Mouse (Mus musculus) cerebellum, adult 11 months (tissue): ENCODE measurements around the gene Loxl1.
"Not testable (repeated sequence)": the region's sequence is repeated elsewhere in the genome, so short reads cannot be mapped to it uniquely, and the experiment has no call there.

ENCODE experiments used
- DNase-seq: peaks from one replicate; pipeline ENCODE4 v3.0.0; 2022

Loxl1 gene

GRCm38 (mm10) chr9:58275797-58276196 lies 37.2 kb downstream of the Loxl1 start:
- no peak for DNase-seq

GRCm38 (mm10) chr9:58275115-58275774 lies 37.7 kb downstream of the Loxl1 start:
- DNase-seq: no peak

GRCm38 (mm10) chr9:58274626-58275025 lies 38.4 kb downstream of the Loxl1 start:
- DNase-seq: no peak

- no peak for DNase-seq
Observed at GRCm38 (mm10) chr9:58274101-58274604, 38.8 kb downstream of the Loxl1 start.

DNA sequence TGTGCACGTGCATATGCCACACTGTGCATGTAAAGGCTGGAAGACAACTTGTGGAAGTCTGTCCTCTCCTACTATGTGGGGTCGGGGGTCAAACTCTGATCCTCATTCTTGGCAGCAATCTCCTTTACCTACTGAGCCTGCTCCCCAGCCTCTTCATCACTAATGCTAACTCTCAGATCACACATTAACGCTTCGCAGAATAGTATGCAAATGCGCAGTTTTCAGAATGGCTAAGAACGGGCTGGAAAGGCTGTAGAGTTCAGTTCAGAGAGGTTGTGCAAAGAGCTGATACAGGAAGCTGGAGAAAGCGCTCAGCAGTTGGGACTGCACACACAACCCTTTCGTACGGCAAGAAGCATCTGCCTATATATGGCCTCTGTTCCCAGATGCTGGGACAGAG lies 40.1 kb downstream of the Loxl1 start:
- DNase-seq: no peak

DNA sequence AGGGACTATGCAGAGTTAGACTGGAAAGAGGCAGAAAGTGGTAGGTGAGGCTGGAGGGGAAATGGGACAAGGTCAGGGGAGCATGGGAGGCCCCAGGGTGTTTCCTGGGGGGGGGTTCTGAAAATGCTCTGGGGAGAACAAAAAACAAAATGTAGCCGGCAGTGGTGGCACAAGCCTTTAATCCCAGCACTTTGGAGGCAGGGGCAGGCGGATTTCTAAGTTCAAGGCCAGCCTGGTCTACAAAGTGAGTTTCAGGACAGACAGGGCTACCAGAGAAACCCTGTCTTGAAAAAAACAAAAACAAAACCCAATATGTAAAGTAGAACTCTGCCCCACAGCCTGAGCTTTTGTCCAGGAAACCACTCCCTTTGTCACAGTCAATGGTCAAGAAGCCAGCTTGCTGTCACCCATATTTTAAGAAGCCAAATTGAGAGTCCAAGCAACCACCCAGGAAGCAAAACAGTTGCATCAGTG lies 40.9 kb downstream of the Loxl1 start:
- DNase-seq: no peak

- DNase-seq: not testable (repeated sequence)
Observed at GRCm38 (mm10) chr9:58271551-58271950, 41.4 kb downstream of the Loxl1 start.

- no peak for DNase-seq
Observed at GRCm38 (mm10) chr9:58271109-58271508, 41.9 kb downstream of the Loxl1 start.

DNA sequence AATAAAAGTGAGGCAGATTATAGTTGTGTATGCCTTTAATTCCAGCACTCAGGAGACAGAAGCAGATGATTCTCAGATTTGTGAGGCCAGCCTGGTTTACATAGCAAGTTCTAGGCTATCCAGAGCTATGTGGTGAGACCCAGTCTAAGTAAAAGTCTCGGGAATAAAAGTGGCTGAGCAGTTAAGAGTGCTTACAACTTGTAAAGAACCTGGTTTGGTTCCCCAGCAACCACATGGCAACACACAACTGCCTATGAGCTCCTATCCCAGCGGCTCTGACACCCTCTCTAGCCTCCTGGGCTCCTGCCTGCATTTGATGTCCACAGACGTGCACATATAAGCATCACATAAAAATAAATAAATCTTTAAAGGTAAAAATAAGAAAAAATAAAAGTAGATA lies 42.9 kb downstream of the Loxl1 start:
- no peak for DNase-seq

GRCm38 (mm10) chr9:58268384-58269313 lies 44.3 kb downstream of the Loxl1 start:
- DNase-seq: no peak

DNA sequence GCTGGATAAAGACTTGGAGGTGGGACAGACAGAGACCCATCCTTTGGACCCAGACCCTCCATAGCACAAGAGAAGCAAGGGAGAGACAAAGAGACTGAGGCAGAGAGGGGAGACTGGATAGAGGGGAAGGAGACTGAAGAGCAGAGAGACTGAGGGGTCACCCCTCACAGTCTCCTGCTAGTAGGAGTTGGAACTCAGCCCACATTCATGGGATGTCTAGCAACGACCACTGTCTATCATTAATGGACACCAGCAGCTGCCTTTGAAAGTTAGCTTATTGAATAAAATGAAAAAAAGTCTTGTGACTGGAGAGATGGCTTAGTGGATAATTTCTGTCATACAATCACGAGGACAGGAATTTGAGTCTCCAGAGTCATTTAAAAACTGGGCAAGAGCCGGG lies 45.9 kb downstream of the Loxl1 start:
- DNase-seq: no peak

DNA sequence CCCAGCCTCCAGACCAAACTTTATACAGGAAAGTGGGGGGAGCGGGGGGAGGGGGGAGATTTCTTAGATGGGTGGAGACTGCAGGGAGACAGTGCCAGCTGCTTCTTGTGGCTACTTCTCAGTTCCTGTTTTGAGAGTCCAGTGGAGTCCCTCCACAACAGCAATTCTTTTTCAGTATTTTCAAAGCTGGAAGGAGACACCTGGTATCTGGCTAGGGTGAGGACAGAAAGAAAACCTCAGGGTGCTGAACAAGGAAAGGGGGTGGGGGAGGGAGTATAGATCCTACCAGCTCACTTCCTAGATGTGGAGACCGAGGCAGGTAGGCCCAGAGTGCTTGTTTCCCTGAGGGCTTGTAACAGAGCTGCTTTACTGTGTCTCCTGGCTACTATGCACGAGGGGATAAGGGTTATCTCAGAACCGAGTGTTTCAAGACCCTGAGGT lies 46.4 kb downstream of the Loxl1 start:
- DNase-seq: no peak

DNA sequence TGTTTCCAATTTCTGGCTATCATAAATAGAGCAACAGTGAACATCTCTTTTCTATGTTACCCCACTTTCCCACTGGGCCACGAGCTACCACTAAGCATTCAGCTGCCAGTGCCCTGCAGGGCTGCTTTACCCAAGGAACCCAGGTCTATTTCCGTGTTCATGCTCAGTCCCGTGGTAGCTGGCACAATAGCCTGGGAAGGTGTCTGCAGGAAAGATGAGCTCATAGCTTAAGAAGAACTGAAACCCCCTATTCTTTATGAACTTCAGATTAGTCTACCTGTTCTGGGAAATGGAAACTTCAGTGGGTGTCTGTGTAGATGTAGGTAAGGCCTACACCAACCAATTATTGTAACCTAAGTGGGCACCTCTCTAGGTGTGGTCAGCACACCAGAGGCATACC lies 47.6 kb downstream of the Loxl1 start:
- DNase-seq: no peak

GRCm38 (mm10) chr9:58262507-58262906 lies 50.5 kb downstream of the Loxl1 start:
- no peak for DNase-seq

DNA sequence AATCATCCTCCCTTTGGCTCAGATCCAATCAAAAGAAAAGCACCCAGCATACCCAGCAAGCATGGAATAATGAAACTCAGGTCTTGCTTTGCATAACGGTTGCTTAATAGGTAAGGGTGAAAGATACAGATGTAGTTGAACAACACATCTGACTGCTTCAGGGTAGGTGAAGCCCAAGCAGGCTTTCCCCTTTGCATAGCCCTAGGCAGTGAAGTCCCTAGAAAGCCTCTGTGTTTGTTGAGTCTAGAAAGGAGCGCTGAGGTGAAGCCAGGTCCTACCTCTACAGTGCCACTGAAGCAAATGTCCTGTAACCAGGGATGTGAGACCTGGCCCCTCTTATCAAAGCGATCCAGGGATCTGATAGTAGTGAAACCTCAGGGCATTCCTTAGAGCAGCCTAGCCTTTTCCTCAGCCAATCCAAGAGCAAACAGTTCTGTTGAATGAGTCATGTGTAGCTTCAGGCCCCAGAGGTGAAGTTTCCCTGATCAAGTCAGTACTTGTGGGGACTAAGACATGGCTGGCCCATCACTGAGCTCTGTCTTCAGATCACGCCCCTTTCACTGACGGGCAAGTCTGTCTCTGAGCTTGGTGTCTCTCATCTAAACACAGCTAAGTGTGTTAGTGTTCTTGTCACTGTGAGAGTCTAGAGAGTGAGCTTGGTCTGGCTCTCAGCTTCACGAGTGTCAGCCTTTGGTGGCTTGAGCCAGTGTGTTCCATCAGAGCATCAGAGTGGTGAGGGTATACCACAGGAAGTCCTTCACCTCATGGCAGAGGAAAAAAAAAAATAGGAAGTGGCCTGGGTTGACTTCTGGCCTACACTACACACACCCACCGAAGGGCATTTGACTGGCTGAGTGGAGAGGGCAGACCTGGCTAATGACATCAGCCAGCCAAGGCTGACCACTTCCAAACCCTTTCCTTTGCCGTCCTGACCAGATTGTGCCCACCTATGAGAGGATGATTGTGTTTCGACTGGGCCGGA lies 57.0 kb downstream of the Loxl1 start:
- DNase-seq: no peak

DNA sequence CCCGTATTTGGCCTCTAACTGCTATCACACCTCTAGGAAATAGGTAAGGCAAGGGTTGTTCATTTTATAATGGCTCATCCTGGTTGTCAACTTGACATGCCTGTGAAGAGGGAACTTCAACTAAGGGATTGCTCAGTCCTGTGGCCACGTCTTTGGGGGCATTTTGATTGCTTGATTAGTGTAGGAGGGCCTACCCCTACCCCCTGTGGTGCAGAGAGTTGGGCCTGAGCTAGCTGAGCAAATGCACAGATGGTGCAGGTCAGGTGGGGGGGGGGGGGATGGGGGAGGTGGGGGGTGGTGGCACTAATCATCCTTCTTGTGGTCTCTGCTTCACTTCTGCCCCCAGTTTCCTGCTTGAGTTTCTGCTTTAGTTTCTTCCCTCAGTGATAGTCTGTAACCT lies 57.9 kb downstream of the Loxl1 start:
- DNase-seq: no peak

DNA sequence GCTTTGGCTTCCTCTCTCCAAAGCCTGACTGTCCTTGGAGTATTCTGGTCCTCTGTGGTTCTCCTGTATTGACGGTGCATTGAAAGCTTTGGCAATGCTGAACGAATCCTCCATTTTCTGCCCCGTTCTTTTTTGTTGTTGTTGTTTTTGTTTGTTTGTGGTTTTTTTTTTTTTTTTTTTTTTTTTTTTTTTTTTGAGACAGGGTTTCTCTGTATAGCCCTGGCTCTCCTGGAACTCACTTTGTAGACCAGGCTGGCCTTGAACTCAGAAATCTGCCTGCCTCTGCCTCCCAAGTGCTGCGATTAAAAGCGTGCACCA lies 59.2 kb downstream of the Loxl1 start:
- DNase-seq: not testable (repeated sequence)

DNA sequence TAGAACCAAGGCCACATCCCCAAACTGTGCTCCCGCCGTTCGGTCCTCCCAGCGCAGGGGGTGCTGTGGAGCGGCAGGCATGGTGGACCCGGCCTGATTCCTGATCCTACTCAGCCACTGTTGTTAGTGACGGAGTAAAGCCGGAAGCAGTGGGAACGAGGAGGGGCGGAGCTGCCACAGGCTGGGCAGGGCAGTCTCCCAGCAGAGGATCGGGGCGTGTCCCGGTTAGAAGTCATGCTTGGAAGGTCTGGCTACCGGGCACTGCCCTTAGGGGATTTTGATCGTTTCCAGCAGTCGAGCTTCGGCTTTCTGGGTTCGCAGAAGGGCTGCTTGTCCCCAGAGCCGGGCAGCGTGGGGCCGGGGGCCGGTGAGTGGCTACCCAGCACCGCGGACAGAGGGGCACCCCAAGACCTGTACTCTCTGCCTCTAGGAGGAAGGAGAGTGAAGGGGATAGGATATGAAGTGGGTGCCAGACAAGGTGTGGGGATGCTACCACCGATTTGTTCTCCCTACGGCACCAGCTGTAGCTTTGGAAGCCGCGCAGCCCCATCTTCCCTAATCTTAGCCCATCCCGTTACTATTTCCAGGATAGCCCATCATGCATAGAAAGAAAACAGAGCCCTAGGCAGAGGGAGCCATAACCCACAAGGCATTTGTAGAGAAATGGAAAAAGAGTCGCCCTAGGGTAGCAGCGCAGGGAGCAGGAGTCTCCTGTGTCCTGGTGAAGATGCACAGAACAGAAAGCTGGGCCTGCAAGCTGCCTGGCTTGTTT lies 59.8 kb downstream of the Loxl1 start, which contains the start of gene Stoml1:
Stoml1 (plus strand) TSS at position 132 of the 772 bp plus-strand sequence.
- DNase-seq: peak; percentile 89

GRCm38 (mm10) chr9:58250730-58251129 lies 62.3 kb downstream of the Loxl1 start:
- DNase-seq: not testable (repeated sequence)

DNA sequence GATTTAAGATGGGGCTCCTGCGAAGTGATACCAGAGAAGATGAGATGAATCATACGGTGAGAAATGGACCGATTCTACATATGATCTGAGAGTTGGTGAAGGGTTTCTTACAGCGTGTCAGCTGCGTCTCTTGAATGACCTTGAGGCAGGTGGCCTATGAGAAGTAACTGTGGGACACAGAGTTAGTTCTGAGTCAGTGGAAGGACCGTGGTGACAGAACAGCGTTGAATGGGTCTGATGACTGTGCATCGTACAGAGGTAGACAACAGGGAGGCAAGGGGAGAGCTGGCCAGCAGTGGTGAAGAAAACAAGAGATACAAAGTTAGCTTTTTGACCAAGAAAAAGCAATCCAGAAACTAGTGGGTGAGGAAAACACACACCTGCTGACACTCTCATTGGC lies 62.7 kb downstream of the Loxl1 start:
- no peak for DNase-seq

DNA sequence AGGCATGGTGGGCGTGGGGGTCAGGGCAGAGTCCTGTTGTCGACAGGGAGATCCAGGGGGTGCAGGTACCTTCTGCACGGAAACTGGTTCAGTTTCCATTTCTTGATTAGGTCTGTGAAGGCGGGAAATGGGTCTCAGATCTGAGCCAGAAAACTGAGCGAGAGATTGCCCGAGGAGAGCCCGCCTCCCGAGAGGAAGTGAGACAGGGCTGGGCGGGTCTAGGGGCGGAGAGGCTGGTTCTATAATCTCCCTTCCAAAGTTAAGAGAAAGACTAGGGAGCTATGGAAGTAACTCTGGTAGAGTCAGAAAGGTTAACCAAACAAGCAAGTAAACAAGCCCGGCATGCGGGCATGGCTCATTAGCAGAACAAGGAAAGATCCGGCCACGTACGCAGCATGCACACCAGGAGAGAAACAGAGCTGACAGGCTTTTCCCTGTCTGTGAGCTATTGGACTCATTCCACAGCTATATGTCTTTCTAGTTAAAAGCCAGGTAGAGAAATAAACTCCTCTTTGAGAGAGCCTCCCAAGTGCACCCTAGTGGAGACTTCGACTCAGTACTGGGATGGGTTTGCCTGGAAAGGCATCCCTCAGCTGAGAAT lies 63.3 kb downstream of the Loxl1 start, which contains the start of gene Pml:
Pml (minus strand) TSS at position 195 of the 601 bp plus-strand sequence.
- DNase-seq: peak; percentile 39
